Comparison of ENCODE assay signal across 19 mouse cellular contexts in genomic region chr15:8856419-8857084, GRCm38 (mm10).
DNase-seq lines count a peak whose midpoint lies in the region; ATAC-seq and TF ChIP-seq lines count a peak whose summit lies in the region.
"Had no signal": no experiment of that assay in that cellular context is flagged by ENCODE, and none has a peak within 500 bp of the region (broad histone marks: within the 10 kb centered on the region; RNA-seq: fewer than 3 reads in every experiment).

No protein-coding gene starts in this region.

- peaks cover 22% of the 10 kb centered on the region; the same call in 1 of the 2 replicates for H3K9me3 ChIP-seq in forebrain, embryonic 10.5 days
- peaks cover 4% of the 10 kb centered on the region for H3K9me3 ChIP-seq in forebrain, embryonic 12.5 days
- H3K9me3 ChIP-seq in midbrain, embryonic 11.5 days (ENCODE audit: control insufficient read depth, low read length): peaks cover 3% of the 10 kb centered on the region; the same call in 1 of the 2 replicates
- H3K9me3 ChIP-seq in midbrain, embryonic 10.5 days (replicated peaks): peaks cover 11% of the 10 kb centered on the region; the same call in 1 of the 2 replicates
- 0 out of 2 replicates have a peak, but pooled peaks cover 4% of the 10 kb centered on the region for H3K9me3 ChIP-seq in hindbrain, embryonic 15.5 days

- 73% methylated on average over 11 of the region's 11 CpGs for WGBS in forebrain, embryonic 10.5 days
- WGBS in forebrain, embryonic 12.5 days: 50% methylated on average over 11 of the region's 11 CpGs
- WGBS in midbrain, embryonic 11.5 days: 73% methylated on average over 11 of the region's 11 CpGs
- WGBS in midbrain, embryonic 10.5 days: 79% methylated on average over 11 of the region's 11 CpGs
- WGBS in hindbrain, embryonic 15.5 days: 43% methylated on average over 11 of the region's 11 CpGs
- WGBS in lung, adult 2 months: 70% methylated on average over 11 of the region's 11 CpGs

- H3K4me1 ChIP-seq in forebrain, embryonic 10.5 days: peaks cover 9% of the 10 kb centered on the region
- H3K4me1 ChIP-seq in forebrain, embryonic 12.5 days: peaks cover 9% of the 10 kb centered on the region
- H3K4me1 ChIP-seq in midbrain, embryonic 11.5 days (ENCODE audit: control insufficient read depth, insufficient read depth, low read length): no peaks in the 10 kb centered on the region
- H3K4me1 ChIP-seq in midbrain, embryonic 10.5 days: no peaks in the 10 kb centered on the region
- H3K4me1 ChIP-seq in hindbrain, embryonic 15.5 days (replicated peaks): no peaks in the 10 kb centered on the region; the same call in 1 of the 2 replicates
- H3K4me1 ChIP-seq in lung, adult 2 months (ENCODE audit: control insufficient read depth, insufficient read depth, low read length): no peaks in the 10 kb centered on the region

- TF ChIP-seq POLR2A in lung, adult 2 months (IDR thresholded peaks at IDR 0.05; ENCODE audit: borderline replicate concordance, extremely low read depth, low read depth, low read length): no peak

- no peak overlapping the region for H3K4me2 ChIP-seq in forebrain, embryonic 12.5 days
- H3K4me2 ChIP-seq in midbrain, embryonic 11.5 days: no peak overlapping the region
- no peak overlapping the region for H3K4me2 ChIP-seq in hindbrain, embryonic 15.5 days
- H3K4me2 ChIP-seq: embryonic facial prominence, embryonic 13.5 days; lung, embryonic 14.5 days had no signal

- H3K9ac ChIP-seq in forebrain, embryonic 12.5 days: no peak overlapping the region
- no peak overlapping the region for H3K9ac ChIP-seq in midbrain, embryonic 11.5 days (ENCODE audit: low read length)
- no peak overlapping the region for H3K9ac ChIP-seq in hindbrain, embryonic 15.5 days
- H3K9ac ChIP-seq: embryonic facial prominence, embryonic 13.5 days; lung, embryonic 14.5 days had no signal

- DNase-seq in forebrain, embryonic 10.5 days (ENCODE audit: extremely low spot score, low spot score): no peak
- peak; percentile 51 for DNase-seq in midbrain, embryonic 11.5 days (ENCODE audit: low spot score, missing footprints)
- no peak for DNase-seq in midbrain, embryonic 10.5 days (ENCODE audit: low spot score)
- DNase-seq in retina, postnatal 1 day: peak; percentile 63
- DNase-seq in lung, adult 2 months: no peak
- DNase-seq in yolk sac, embryonic 10.5 days (ENCODE audit: low spot score): no peak
- DNase-seq: adrenal gland, postnatal 25 days; cerebellum, postnatal 14 days; gastrocnemius, postnatal 14 days; heart, postnatal 10 days; kidney, postnatal 4 days; lung, embryonic 14.5 days; thymus, adult 18-20 months had no signal

- peak overlapping the region; percentile 54 for H3K27ac ChIP-seq in forebrain, embryonic 10.5 days
- no peak overlapping the region for H3K27ac ChIP-seq in forebrain, embryonic 12.5 days
- no peak overlapping the region for H3K27ac ChIP-seq in midbrain, embryonic 11.5 days (ENCODE audit: low read depth, low read length)
- no peak overlapping the region for H3K27ac ChIP-seq in midbrain, embryonic 10.5 days (replicated peaks)
- H3K27ac ChIP-seq in hindbrain, embryonic 15.5 days (replicated peaks): no peak overlapping the region
- H3K27ac ChIP-seq: embryonic facial prominence, embryonic 13.5 days; macrophage had no signal

- no peak overlapping the region for H3K4me3 ChIP-seq in forebrain, embryonic 10.5 days
- no peak overlapping the region for H3K4me3 ChIP-seq in forebrain, embryonic 12.5 days (replicated peaks)
- no peak overlapping the region for H3K4me3 ChIP-seq in midbrain, embryonic 11.5 days (ENCODE audit: low read depth, low read length)
- no peak overlapping the region for H3K4me3 ChIP-seq in midbrain, embryonic 10.5 days
- no peak overlapping the region for H3K4me3 ChIP-seq in hindbrain, embryonic 15.5 days
- no peak overlapping the region for H3K4me3 ChIP-seq in lung, adult 2 months (replicated peaks; ENCODE audit: extremely low read depth, low read depth, low read length)
- H3K4me3 ChIP-seq: embryonic facial prominence, embryonic 13.5 days; myocyte had no signal

- ATAC-seq in forebrain, embryonic 12.5 days (ENCODE audit: low FRiP score): no peak
- ATAC-seq in midbrain, embryonic 11.5 days (ENCODE audit: low FRiP score): no peak
- ATAC-seq in hindbrain, embryonic 15.5 days (ENCODE audit: low FRiP score, low read depth): 0 out of 2 replicates have a peak, but pooled peaks have one; percentile 48

- H3K36me3 ChIP-seq in forebrain, embryonic 10.5 days (replicated peaks): no peaks in the 10 kb centered on the region
- H3K36me3 ChIP-seq in forebrain, embryonic 12.5 days (replicated peaks): no peaks in the 10 kb centered on the region
- no peaks in the 10 kb centered on the region for H3K36me3 ChIP-seq in midbrain, embryonic 11.5 days (ENCODE audit: control insufficient read depth, insufficient read depth, low read length)
- no peaks in the 10 kb centered on the region for H3K36me3 ChIP-seq in midbrain, embryonic 10.5 days
- no peaks in the 10 kb centered on the region for H3K36me3 ChIP-seq in hindbrain, embryonic 15.5 days
- H3K36me3 ChIP-seq: embryonic facial prominence, embryonic 13.5 days had no signal

- no peaks in the 10 kb centered on the region for H3K27me3 ChIP-seq in forebrain, embryonic 10.5 days (ENCODE audit: poor library complexity, severe bottlenecking)
- H3K27me3 ChIP-seq in forebrain, embryonic 12.5 days: no peaks in the 10 kb centered on the region
- no peaks in the 10 kb centered on the region for H3K27me3 ChIP-seq in midbrain, embryonic 11.5 days (ENCODE audit: control insufficient read depth, insufficient read depth, low read length)
- no peaks in the 10 kb centered on the region for H3K27me3 ChIP-seq in midbrain, embryonic 10.5 days (ENCODE audit: low read depth, poor library complexity, severe bottlenecking)
- no peaks in the 10 kb centered on the region for H3K27me3 ChIP-seq in hindbrain, embryonic 15.5 days
- H3K27me3 ChIP-seq: CH12.LX; embryonic facial prominence, embryonic 13.5 days had no signal

- TF ChIP-seq CTCF in lung, adult 2 months (IDR thresholded peaks at IDR 0.05; ENCODE audit: insufficient read depth, low read length): no peak

Comparison
In these comparisons a context has a peak if more than half of its experiments do, and no peak if none do; other contexts are left out.
1. DNase-seq: peak in midbrain, embryonic 11.5 days (single experiment) and retina, postnatal 1 day (single experiment); none in forebrain, embryonic 10.5 days (single experiment), midbrain, embryonic 10.5 days (single experiment), lung, adult 2 months (single experiment) and yolk sac, embryonic 10.5 days (single experiment).